14 mouse cellular contexts compared by ENCODE assay signal in genomic region chr13:115050660-115051559, GRCm38 (mm10). TPM values are rescaled to one million over a fixed set of nuclear protein-coding genes. Genes with fewer than 3 reads are reported as not detected.
DNase-seq lines count a peak whose midpoint lies in the region; ATAC-seq and TF ChIP-seq lines count a peak whose summit lies in the region.
"Had no signal": no experiment of that assay in that cellular context is flagged by ENCODE, and none has a peak within 500 bp of the region (broad histone marks: within the 10 kb centered on the region; RNA-seq: fewer than 3 reads in every experiment).

No protein-coding gene starts in this region.

- H3K27me3 ChIP-seq in hindbrain, embryonic 16.5 days (replicated peaks; ENCODE audit: control insufficient read depth, insufficient read depth, low read length), result no peaks in the 10 kb centered on the region
- H3K27me3 ChIP-seq in hindbrain, embryonic 11.5 days (ENCODE audit: control insufficient read depth, insufficient read depth, low read length), result no peaks in the 10 kb centered on the region
- no peaks in the 10 kb centered on the region for H3K27me3 ChIP-seq in stomach, postnatal 0 days (ENCODE audit: control insufficient read depth, insufficient read depth, low read length)
- H3K27me3 ChIP-seq: megakaryocyte, embryonic 14.5 days had no signal

- TF ChIP-seq CTCF in stomach, postnatal 0 days (IDR thresholded peaks at IDR 0.05; ENCODE audit: low read depth), result no peak

- no peaks in the 10 kb centered on the region for H3K4me1 ChIP-seq in hindbrain, embryonic 16.5 days (ENCODE audit: control insufficient read depth, insufficient read depth, low read depth, low read length)
- no peaks in the 10 kb centered on the region for H3K4me1 ChIP-seq in hindbrain, embryonic 11.5 days (replicated peaks; ENCODE audit: control insufficient read depth, insufficient read depth, low read length)
- H3K4me1 ChIP-seq in stomach, postnatal 0 days (replicated peaks; ENCODE audit: control insufficient read depth, insufficient read depth), result peaks cover 3% of the 10 kb centered on the region; the same call in 1 of the 2 replicates
- H3K4me1 ChIP-seq: megakaryocyte, embryonic 14.5 days had no signal

- no peak overlapping the region for H3K4me3 ChIP-seq in hindbrain, embryonic 16.5 days (ENCODE audit: low read length)
- H3K4me3 ChIP-seq in hindbrain, embryonic 11.5 days (ENCODE audit: low read depth, low read length), result no peak overlapping the region
- H3K4me3 ChIP-seq in stomach, postnatal 0 days (ENCODE audit: low read depth, low read length), result no peak overlapping the region
- H3K4me3 ChIP-seq: heart, adult 2 months had no signal

- no peak overlapping the region for H3K4me2 ChIP-seq in hindbrain, embryonic 16.5 days (ENCODE audit: low read length)
- H3K4me2 ChIP-seq in hindbrain, embryonic 11.5 days (replicated peaks; ENCODE audit: low read depth, low read length), result no peak overlapping the region
- H3K4me2 ChIP-seq in stomach, postnatal 0 days (replicated peaks; ENCODE audit: low read depth), result no peak overlapping the region

- H3K27ac ChIP-seq in hindbrain, embryonic 16.5 days (ENCODE audit: low read depth, low read length), result no peak overlapping the region
- no peak overlapping the region for H3K27ac ChIP-seq in hindbrain, embryonic 11.5 days (ENCODE audit: low read depth, low read length)
- peak overlapping the region; percentile 36; the same call in 1 of the 2 replicates for H3K27ac ChIP-seq in stomach, postnatal 0 days (replicated peaks)
- H3K27ac ChIP-seq: heart, adult 2 months had no signal

- peak; percentile 64 to 74 for DNase-seq in cerebellum, postnatal 10 days
- no peak for DNase-seq in cerebellum, adult 18-20 months
- DNase-seq in hindbrain, embryonic 11.5 days (ENCODE audit: low spot score), result no peak
- peak; percentile 51 for DNase-seq in right cerebral cortex, postnatal 4 days
- no peak for DNase-seq in right cerebral cortex, adult 18-20 months
- DNase-seq in stomach, postnatal 0 days (ENCODE audit: low spot score), result no peak
- DNase-seq in natural killer cell, adult 2 months (ENCODE audit: low spot score in 2 of 2), result no peak
- DNase-seq: gastrocnemius, adult 2 months; heart, adult 2 months; kidney, postnatal 25 days; liver; thymus, adult 2 months had no signal

- H3K9me3 ChIP-seq in hindbrain, embryonic 16.5 days (ENCODE audit: control insufficient read depth, low read length), result no peaks in the 10 kb centered on the region
- H3K9me3 ChIP-seq in hindbrain, embryonic 11.5 days (ENCODE audit: control insufficient read depth, low read length), result no peaks in the 10 kb centered on the region
- no peaks in the 10 kb centered on the region for H3K9me3 ChIP-seq in stomach, postnatal 0 days (ENCODE audit: control insufficient read depth, low read length)
- H3K9me3 ChIP-seq: megakaryocyte, embryonic 14.5 days had no signal

- H3K9ac ChIP-seq in hindbrain, embryonic 16.5 days (ENCODE audit: low read depth, low read length), result no peak overlapping the region
- H3K9ac ChIP-seq in hindbrain, embryonic 11.5 days (ENCODE audit: low read depth, low read length), result no peak overlapping the region
- no peak overlapping the region for H3K9ac ChIP-seq in stomach, postnatal 0 days (ENCODE audit: low read length)

- WGBS in hindbrain, embryonic 16.5 days, result 70% methylated on average over 13 of the region's 13 CpGs
- WGBS in hindbrain, embryonic 11.5 days, result 85% methylated on average over 13 of the region's 13 CpGs
- WGBS in stomach, postnatal 0 days, result 53% methylated on average over 13 of the region's 13 CpGs

- no peaks in the 10 kb centered on the region for H3K36me3 ChIP-seq in hindbrain, embryonic 16.5 days (ENCODE audit: control insufficient read depth, insufficient read depth, low read length)
- H3K36me3 ChIP-seq in hindbrain, embryonic 11.5 days (ENCODE audit: control insufficient read depth, insufficient read depth, low read length), result no peaks in the 10 kb centered on the region
- H3K36me3 ChIP-seq in stomach, postnatal 0 days (ENCODE audit: control insufficient read depth, insufficient read depth, low read length), result no peaks in the 10 kb centered on the region

- TF ChIP-seq EP300 in stomach, postnatal 0 days (optimal IDR thresholded peaks at IDR 0.05), result no peak

- ATAC-seq in hindbrain, embryonic 16.5 days, result peak; percentile 80
- ATAC-seq in hindbrain, embryonic 11.5 days (ENCODE audit: low FRiP score), result no peak
- ATAC-seq in stomach, postnatal 0 days (ENCODE audit: low FRiP score, low TSS enrichment), result peak; percentile 76; the same call in 1 of the 2 replicates

RNA-seq across cellular contexts. Expression of gene Pelo, which starts 39.1 kb away (rescaled TPM):
- 5.8 and 6.7 TPM in 2 replicates for polyA plus RNA-seq in hindbrain, embryonic 16.5 days (2015; fragmentation: Nextera tagmentation; extraction: Ambion mirVana)
- 8.0 TPM in 2 replicates for polyA plus RNA-seq in hindbrain, embryonic 11.5 days (2014; fragmentation: Nextera tagmentation; extraction: Ambion mirVana)
- polyA plus RNA-seq in stomach, postnatal 0 days (2015; fragmentation: Nextera tagmentation; extraction: Ambion mirVana), result 4.9 and 5.5 TPM in 2 replicates

RNA-seq across cellular contexts. Expression of gene Gm49395, which starts 50.8 kb away (rescaled TPM):
- 2.4 and 3.4 TPM in 2 replicates for polyA plus RNA-seq in hindbrain, embryonic 16.5 days (2015; fragmentation: Nextera tagmentation; extraction: Ambion mirVana)
- polyA plus RNA-seq in hindbrain, embryonic 11.5 days (2014; fragmentation: Nextera tagmentation; extraction: Ambion mirVana), result 3.3 and 4.1 TPM in 2 replicates
- polyA plus RNA-seq in stomach, postnatal 0 days (2015; fragmentation: Nextera tagmentation; extraction: Ambion mirVana), result 7.7 and 9.4 TPM in 2 replicates

RNA-seq across cellular contexts. Expression of gene Itga1, which starts 50.9 kb away (rescaled TPM):
- 6.2 TPM in 2 replicates for polyA plus RNA-seq in hindbrain, embryonic 16.5 days (2015; fragmentation: Nextera tagmentation; extraction: Ambion mirVana)
- 5.7 and 8.0 TPM in 2 replicates for polyA plus RNA-seq in hindbrain, embryonic 11.5 days (2014; fragmentation: Nextera tagmentation; extraction: Ambion mirVana)
- polyA plus RNA-seq in stomach, postnatal 0 days (2015; fragmentation: Nextera tagmentation; extraction: Ambion mirVana), result 14.6 and 18.4 TPM in 2 replicates

Comparison
In these comparisons a context has a peak if more than half of its experiments do, and no peak if none do; other contexts are left out.
1. DNase-seq: peak in cerebellum, postnatal 10 days (2 of 2) and right cerebral cortex, postnatal 4 days (single experiment); none in cerebellum, adult 18-20 months (0 of 2), hindbrain, embryonic 11.5 days (single experiment), right cerebral cortex, adult 18-20 months (single experiment), stomach, postnatal 0 days (single experiment) and natural killer cell, adult 2 months (0 of 2).